In the genomic region with DNA sequence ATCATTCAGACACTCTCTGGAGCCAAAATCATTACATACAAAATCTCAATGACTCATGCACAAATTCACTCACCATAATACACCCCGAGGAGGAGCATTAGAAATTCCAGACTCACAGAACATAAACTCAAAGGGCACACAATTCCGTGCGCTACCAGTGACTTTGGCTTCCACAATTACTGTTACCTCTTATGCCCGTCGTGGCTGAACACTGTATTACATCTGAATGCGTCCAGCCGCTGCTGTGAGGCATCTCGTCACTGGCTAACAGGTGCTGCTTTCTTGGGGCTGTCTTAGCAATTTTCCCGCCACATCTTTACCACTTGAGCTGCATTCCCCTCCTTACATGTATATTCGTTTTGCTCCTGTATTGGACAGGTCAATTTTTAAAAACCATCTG, we compare ENCODE assay signal across 17 mouse cellular contexts. TPM values are rescaled to one million over a fixed set of nuclear protein-coding genes. Genes with fewer than 3 reads are reported as not detected.
"Had no signal": no experiment of that assay in that cellular context is flagged by ENCODE, and none has a peak within 500 bp of the region (broad histone marks: within the 10 kb centered on the region; RNA-seq: fewer than 3 reads in every experiment).

No protein-coding gene starts in this region.

- H3K9ac ChIP-seq: neural tube, embryonic 13.5 days; neural tube, embryonic 15.5 days; stomach, embryonic 15.5 days had no signal

- H3K4me2 ChIP-seq: neural tube, embryonic 13.5 days; neural tube, embryonic 15.5 days; stomach, embryonic 15.5 days had no signal

- H3K9me3 ChIP-seq: neural tube, embryonic 13.5 days; neural tube, embryonic 15.5 days; stomach, embryonic 15.5 days had no signal

- H3K4me3 ChIP-seq: neural tube, embryonic 13.5 days; neural tube, embryonic 15.5 days; stomach, embryonic 15.5 days had no signal

- DNase-seq: retina, postnatal 1 day; right cerebral cortex, adult 18-20 months; right cerebral cortex, postnatal 14 days; right cerebral cortex, postnatal 25 days; right cerebral cortex, postnatal 4 days; spleen, adult 18-20 months; thymus, adult 18-20 months; thymus, adult 2 months; thymus, postnatal 14 days; thymus, postnatal 25 days; thymus, postnatal 36 days; thymus, postnatal 4 days had no signal

- H3K27me3 ChIP-seq: neural tube, embryonic 13.5 days; neural tube, embryonic 15.5 days; stomach, embryonic 15.5 days had no signal

- H3K4me1 ChIP-seq: neural tube, embryonic 13.5 days; neural tube, embryonic 15.5 days; stomach, embryonic 15.5 days had no signal

- H3K27ac ChIP-seq: neural tube, embryonic 13.5 days; neural tube, embryonic 15.5 days; stomach, embryonic 15.5 days; stomach, postnatal 0 days had no signal

RNA-seq across cellular contexts. Expression of a gene that starts 56.2 kb away (rescaled TPM):
- total RNA-seq: neutrophil, adult 5-6 weeks had no signal
